Mouse (Mus musculus): Measurements from ENCODE around the gene Slfn3.
A peak's percentile ranks its signal among the peaks of the same experiment; 100 is the strongest.
"Not testable (repeated sequence)": the region's sequence is repeated elsewhere in the genome, so short reads cannot be mapped to it uniquely, and the experiment has no call there.

Slfn3 gene

GRCm38 (mm10) chr11:83191134-83191893, at the start of gene Slfn3:
Gene Slfn3 (plus strand): TSS chr11:83191330.
- peak; percentile 46 to 62 for DNase-seq

DNA sequence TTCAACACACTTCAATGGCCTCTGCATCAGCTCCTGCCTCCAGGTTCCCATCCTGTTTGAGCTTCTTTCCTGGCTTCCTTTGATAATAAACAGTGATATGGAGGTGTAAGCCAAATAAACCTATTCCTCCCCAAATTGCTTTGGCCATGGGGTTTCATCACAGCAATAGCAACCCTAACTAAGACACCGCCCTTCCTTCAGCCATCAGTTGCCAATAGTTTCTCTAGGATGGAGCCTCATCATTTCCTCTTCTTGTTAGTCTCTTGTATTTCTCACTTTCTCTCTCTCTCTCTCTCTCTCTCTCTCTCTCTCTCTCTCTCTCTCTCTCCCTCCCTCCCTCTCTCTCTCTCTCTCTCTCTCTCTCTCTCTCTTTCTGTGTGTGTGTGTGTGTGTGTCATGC, 42.2 kb upstream of the Slfn3 start:
- DNase-seq = not testable (repeated sequence)

DNA sequence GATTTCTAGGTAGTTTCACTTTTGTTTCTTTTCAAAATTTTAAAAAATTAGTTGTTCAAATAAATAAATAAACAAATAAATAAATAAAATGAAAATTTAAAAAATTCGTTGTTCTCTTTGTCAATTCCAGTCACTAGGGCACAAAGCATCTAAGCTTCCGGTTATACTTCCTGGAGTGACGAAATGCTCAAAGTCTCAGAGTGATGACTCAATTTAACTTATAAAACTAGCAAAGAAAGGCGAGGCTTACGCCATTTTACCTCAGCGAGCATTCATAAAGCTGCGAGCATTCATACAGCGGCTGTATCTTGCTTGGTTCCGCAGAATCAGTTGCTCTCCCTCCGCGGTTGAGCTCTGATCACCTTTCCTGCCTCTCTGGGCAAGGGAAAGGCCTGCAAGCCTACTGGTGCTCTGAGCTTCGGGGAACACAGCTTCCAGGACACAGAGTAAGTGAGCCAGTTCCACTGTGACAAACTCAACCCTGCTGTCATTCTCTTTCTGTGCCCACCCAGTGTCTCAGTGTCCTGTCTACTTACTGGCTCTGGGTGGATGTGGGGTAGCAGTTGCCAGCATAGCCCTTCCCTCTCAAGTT, 16.1 kb upstream of the Slfn3 start, which contains the start of gene Slfn4:
Slfn4 (plus strand) TSS at position 239 of the 592 bp plus-strand sequence.
- no peak for DNase-seq

DNA sequence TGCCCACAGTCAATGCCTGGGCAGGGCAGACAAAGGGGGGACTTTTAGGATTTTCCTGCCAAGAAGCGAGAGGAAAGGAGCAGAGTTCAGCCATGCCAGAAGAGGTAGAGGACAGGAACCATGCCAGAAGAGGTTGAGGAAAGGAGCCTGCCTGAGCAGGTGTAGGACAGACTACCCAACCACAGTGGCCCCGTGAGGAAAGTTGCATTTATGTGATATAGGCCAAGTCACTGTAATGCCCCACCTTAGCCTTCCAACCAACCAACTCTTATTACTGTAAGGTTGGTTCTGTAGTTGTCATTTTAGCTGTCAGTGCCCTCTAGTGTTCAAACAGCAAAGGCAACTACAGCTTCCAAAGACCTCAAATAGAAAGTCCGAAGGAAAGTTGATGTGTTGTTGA, 871 bp downstream of the Slfn3 start:
- DNase-seq = peak in 1 of 2 experiments; percentile 11

DNA sequence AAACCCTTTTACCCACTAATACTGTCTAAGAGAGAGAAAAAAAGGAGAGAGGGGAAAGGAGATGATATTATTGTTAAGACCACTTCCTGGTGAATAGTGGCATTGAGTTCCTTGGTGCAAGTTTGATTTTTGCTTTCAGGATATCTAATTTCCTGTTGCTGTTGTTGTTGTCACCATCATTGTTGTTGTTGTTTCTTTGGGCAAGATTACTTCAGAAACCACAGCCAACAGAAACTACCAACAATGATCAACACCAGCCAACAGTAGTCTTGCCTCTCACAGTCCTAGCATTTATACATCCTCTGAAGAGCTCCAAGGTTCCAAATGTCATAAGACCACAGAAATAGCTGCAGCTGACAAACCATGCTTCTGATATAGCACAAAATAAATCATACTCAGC, 13.9 kb downstream of the Slfn3 start:
- no peak for DNase-seq

DNA sequence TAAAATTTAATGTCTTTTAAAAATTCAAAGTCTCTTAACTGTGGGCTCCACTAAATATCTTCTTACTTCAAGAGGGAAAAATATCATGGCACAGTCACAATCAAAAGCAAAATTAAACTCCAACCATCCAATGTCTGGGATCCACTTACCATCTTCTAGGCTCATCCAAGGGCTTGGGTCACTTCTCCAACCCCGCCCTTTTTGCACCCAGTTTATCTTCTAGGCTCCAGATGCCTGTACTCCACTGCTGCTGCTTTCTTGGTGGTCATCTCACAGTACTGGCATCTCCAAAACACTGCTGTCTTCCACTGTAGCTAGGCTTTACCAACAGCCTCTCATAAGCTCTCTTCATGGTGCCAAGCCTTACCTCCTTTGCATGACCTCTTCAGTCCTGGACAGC, 25.0 kb downstream of the Slfn3 start:
- no peak for DNase-seq

- DNase-seq = no peak
Observed at GRCm38 (mm10) chr11:83221328-83221877, 30.3 kb downstream of the Slfn3 start.

- peak in 1 of 2 experiments; percentile 28 for DNase-seq
Observed at GRCm38 (mm10) chr11:83223367-83223766, 32.2 kb downstream of the Slfn3 start.

DNA sequence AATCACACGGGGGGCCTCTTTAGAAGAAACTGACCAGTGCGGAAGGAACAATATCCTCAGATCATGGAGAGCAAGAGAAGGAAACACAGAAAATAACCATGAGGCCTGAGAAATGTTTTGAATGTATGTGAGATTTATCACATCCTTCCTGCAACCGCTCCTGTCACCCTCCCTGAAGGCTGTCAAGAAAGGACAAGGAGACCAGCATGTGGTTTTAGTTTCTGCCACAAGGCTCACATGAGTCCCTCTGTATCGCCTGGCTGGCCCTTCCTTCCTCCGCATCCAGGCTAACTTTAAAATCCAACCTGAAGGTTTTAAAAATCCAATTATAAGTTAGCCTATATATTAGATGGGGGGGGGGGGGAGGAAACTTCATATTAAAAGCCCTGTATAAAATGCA, 32.7 kb downstream of the Slfn3 start:
- not testable (repeated sequence) for DNase-seq

DNA sequence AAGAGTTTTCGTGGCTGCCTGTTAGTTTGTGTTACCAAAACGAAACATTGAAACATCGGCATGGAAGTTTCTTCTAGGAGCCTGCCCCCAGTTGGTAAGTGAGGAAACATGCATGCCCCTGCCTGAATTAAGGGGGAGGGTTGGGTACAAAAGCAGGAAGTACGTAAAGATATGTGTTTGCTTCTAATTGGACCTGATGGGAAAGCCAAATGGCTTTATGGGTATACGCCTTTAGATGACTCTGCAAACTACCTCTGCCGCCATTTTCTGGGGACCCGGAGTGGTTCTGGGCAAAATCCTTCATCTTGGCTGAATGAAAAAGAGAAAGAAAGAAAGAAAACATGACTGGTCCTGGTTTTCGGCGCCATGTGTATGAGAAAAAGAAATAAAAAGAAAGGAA, 33.1 kb downstream of the Slfn3 start:
- DNase-seq = peak in 1 of 2 experiments; percentile 14

- DNase-seq = no peak
Observed at GRCm38 (mm10) chr11:83224750-83225149, 33.6 kb downstream of the Slfn3 start.

GRCm38 (mm10) chr11:83225371-83225960, 34.3 kb downstream of the Slfn3 start:
- no peak for DNase-seq

GRCm38 (mm10) chr11:83227926-83228723, 37.0 kb downstream of the Slfn3 start:
- DNase-seq = no peak

DNA sequence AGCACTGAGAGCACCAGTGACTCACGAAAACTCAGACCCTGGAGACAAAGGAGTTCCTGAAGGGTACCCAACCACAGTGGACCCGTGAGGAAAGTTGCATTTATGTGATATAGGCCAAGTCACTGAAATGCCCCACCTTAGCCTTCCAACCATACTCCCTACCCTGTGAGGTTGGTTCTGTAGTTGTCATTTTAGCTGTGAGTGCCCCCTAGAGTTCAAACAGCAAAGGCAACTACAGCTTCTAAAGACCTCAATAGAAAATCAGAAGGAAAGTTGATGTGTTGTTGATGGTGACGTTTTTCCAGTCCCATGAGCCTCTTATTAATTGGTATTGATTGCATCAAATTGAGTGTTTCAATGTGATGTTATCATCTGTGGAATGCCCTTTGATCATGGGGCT, 39.8 kb downstream of the Slfn3 start:
- no peak for DNase-seq

DNA sequence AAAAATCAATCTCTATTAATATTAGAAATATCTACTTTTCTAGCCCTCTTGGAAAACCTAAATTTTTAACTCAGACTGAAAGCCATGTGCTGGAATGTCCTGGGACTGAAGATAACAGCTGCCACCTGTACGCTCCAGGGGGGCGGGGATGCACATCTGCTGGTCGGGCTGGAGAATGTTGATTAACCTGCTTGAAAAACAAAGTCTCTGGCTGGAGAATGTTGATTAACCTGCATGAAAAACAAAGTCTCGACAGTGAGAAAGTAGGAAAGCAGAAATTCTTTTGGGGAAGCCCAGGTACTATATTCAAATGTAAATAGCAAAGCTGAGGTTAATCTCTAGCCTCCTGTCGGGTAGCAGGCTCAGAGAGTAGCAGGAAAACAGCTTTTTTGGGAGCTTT, 42.5 kb downstream of the Slfn3 start:
- DNase-seq = not testable (repeated sequence)

DNA sequence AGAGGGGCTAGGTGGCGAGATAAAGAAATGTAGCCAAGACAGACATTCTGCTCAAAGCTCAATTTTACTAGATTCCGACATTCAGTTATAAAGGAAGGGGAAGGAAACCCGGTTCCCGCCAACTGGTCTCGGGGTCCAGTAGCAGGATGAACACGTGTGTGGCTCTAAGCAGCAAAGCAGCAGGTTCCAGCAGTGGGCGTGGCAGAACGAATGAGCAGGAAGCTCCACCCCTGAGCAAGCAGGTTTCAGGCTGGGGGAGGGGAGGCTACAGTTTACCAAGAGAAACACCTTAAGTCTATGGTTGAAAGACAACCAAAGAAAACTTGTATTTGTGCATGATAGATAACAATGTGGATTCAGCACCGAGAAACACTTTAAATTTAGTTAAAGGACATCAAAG, 46.3 kb downstream of the Slfn3 start:
- not testable (repeated sequence) for DNase-seq

- DNase-seq = no peak
Observed at GRCm38 (mm10) chr11:83238389-83238788, 47.3 kb downstream of the Slfn3 start.

DNA sequence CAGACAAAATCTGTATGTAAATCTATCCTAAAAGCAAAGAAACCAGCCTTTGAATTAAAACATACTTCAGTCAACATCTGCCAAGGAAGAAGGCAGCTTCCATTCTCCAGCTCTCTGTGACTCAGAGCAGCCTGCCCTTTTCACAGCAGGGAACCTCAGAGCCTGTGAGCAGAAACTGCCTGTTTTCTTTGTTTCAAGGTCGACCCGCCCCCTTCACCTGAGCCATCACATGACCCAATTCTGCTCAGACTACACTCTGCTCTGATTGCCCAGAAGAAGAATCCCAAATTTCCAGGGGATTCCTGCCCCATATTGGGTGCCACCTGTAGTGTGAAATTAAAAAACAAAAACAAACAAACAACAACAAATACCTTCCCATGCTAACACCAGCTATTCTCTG, 48.7 kb downstream of the Slfn3 start:
- DNase-seq = no peak

- DNase-seq = not testable (repeated sequence)
Observed at GRCm38 (mm10) chr11:83257211-83257610, 66.1 kb downstream of the Slfn3 start.

DNA sequence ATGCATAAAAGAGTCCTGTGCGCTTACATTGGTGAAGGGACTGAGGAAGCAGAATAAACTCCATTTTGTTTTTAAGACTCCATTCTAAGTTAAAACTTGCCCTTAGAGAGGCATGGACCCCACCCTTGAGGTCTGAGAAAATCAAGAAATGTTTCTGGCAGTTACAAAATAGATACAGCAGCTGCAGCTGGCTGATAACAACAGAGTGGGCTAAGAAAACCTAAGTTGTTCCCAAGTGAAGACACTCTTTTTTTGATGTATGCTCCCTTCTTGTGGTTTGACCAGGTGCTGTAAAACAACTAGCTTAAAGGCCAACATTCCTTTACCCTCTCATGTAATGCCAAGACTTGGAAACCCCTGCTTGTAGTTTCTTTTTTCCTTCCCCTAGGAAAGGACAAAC, 71.5 kb downstream of the Slfn3 start:
- no peak for DNase-seq

DNA sequence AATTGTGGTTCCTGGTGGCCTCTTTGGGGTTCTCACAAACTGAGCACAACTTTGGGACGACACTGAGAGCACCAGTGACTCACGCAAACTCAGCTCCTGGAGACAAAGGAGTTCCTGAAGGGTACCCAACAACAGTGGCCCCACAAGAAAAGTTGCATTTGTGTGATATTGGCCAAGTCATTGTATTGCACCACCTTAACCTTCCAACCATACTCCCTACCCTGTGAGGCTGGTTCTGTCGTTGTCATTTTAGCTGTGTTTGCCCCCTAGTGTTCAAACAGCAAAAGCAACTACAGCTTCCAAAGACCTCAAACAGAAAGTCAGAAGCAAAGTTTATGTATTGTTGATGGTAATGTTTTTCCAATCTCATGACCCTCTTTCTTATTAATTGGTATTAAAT, 72.0 kb downstream of the Slfn3 start:
- no peak for DNase-seq
